Mouse (Mus musculus): ENCODE measurements at regions not wholly inside any gene's neighbourhood (a gene's known extent, or its start where the extent isn't known, plus 50 kb on each side); places are given as distances from the start of the nearest gene placed in this dataset.
"Not testable (repeated sequence)": the region's sequence is repeated elsewhere in the genome, so short reads cannot be mapped to it uniquely, and the experiment has no call there.

GRCm38 (mm10) chrX:15813771-15814170, 708.9 kb upstream of the Cypt1 start:
- TF ChIP-seq CTCF (conservative IDR thresholded peaks at IDR 0.05; ENCODE audit: low read length) = peak; percentile 42
- no peak for TF ChIP-seq NANOG (IDR thresholded peaks at IDR 0.05; ENCODE audit: borderline replicate concordance, low read length)
- no peak for TF ChIP-seq POU5F1 (IDR thresholded peaks at IDR 0.05; ENCODE audit: borderline replicate concordance, low read length)
- Histone ChIP-seq H3K9me3 (ENCODE audit: low read length) (peaks cover 8% of the 10 kb centered on the region; the same call in 1 of the 2 replicates), H3K36me3 (ENCODE audit: insufficient read depth, low read length) (no peaks in the 10 kb centered on the region), H3K4me3 (replicated peaks; ENCODE audit: low read length) (no peak overlapping the region), H3K4me1 (replicated peaks; ENCODE audit: low read depth, low read length) (no peaks in the 10 kb centered on the region), H3K27me3 (ENCODE audit: insufficient read depth, low read length) (no peaks in the 10 kb centered on the region)

GRCm38 (mm10) chrX:15846119-15846877, 676.4 kb upstream of the Cypt1 start:
- not testable (repeated sequence) for H3K4me3 ChIP-seq (replicated peaks; ENCODE audit: low read length); H3K36me3 ChIP-seq (ENCODE audit: insufficient read depth, low read length); H3K27me3 ChIP-seq (ENCODE audit: insufficient read depth, low read length); H3K9me3 ChIP-seq (ENCODE audit: low read length)
- TF ChIP-seq NANOG (IDR thresholded peaks at IDR 0.05; ENCODE audit: borderline replicate concordance, low read length) = peak; percentile 57; the same call in 1 of the 2 replicates
- peaks cover 18% of the 10 kb centered on the region for H3K4me1 ChIP-seq (replicated peaks; ENCODE audit: low read depth, low read length)

All from E14TG2a.4 (cell line).